Mouse (Mus musculus) bone marrow, adult 2 months (tissue): Measurements from ENCODE around the gene Aebp1.

Experiments
- CTCF ChIP-seq: fragments of 200-500 bp; IDR thresholded peaks from 2 replicates; pipeline ENCODE4 v1.5.1; 2011; ENCODE audit warnings: low read length, control low read depth; ENCODE audit not compliant: control insufficient read depth, insufficient read depth
- POLR2A ChIP-seq: fragments of 200-500 bp; IDR thresholded peaks from 2 replicates; pipeline ENCODE4 v1.6.1; 2011; ENCODE audit warnings: low read depth, mild to moderate bottlenecking, control low read depth, low read length, borderline replicate concordance; ENCODE audit not compliant: control insufficient read depth

DNA sequence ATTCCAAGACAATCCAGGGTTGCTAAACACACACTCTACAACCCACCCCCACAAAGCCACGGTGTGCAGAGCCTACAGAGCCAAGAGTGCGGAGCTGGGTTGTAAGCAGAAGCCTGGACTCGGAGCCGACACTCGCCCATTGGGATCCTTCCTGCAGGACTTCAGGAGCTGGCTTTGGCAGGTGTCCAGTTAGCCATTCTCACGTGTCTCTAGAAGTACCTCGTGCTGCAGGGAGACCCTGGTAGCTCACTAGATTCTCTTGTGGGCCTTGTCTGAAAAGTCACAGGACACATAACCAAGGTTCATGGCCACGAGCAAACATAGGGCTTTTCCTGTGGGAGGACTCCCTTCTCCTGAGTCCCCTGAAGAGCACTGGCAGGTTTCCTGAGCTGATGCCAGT, 51.5 kb downstream of the Aebp1 start:
- TF ChIP-seq CTCF (no peak), POLR2A (no peak)
